Mouse (Mus musculus): Measurements from ENCODE around the gene Olfr460. TPM values are rescaled to one million over a fixed set of nuclear protein-coding genes. Genes with fewer than 3 reads are reported as not detected.

The Olfr460 gene
- not detected in 2 replicates for polyA plus RNA-seq (2012)

DNA sequence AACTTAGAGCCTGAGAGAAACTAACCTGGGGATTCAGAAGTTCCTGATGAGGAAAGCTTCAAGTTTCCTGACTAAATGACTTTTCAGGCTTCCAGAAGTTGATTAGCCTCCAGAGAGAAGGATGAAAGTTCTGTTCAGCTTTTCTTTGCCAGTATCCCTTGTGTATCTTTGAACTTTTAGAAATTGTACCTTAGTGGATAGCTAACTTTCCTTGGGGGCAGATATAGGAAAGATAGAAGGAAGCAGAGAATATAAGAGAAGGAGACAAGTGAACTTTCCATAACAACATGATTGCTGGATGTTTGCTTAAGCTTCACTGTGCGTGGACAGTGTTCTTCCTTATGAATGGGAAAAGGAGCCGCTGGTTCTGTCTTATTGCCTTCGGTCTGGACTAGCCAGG is at the start of gene Olfr460:
Gene Olfr460 (plus strand): TSS at position 301 of the 400 bp plus-strand sequence.

DNA sequence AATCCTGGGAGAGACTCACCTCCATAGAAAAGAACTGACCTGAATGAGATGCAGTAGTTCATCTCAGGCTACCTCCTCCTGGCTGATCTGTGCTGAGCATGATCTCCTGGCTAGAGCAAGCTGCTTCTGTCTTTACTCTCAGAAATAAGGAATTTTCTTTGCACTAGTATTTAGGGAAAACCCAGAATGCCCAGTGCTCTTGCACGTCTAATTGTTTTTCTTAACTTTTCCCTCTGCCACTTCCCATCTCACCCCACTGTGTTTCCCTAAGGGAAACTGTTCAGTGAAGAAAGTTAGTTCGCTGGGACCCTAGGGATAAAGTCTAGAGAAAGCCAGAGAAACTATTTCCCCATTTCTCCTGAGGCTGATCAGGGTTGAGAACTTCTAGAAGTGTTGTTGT is 14.3 kb upstream of the Olfr460 start, which contains the start of gene Olfr461:
Gene Olfr461 (minus strand): TSS at position 101 of the 400 bp plus-strand sequence.

DNA sequence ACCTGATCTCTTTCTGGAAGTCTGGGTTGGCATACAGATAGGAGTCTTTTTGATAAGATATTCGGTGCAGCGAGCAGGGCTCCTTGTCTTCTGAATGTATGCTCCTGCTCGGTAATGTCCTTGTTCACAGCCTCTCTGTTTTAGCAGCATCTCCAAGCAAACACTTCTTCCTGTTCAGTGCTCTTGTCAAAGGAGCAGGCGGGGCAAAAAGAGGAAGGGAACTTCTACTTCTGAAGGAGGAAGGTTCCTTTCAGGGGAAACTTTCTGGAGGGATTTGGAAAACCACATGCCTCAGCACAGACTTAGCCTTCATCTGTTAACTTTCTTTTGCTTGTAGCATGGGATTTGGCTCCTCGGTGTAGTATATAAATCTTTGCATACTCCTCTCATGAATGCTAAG is 16.4 kb downstream of the Olfr460 start, which contains the start of gene Clec5a:
Gene Clec5a (minus strand): TSS at position 177 of the 400 bp plus-strand sequence.

DNA sequence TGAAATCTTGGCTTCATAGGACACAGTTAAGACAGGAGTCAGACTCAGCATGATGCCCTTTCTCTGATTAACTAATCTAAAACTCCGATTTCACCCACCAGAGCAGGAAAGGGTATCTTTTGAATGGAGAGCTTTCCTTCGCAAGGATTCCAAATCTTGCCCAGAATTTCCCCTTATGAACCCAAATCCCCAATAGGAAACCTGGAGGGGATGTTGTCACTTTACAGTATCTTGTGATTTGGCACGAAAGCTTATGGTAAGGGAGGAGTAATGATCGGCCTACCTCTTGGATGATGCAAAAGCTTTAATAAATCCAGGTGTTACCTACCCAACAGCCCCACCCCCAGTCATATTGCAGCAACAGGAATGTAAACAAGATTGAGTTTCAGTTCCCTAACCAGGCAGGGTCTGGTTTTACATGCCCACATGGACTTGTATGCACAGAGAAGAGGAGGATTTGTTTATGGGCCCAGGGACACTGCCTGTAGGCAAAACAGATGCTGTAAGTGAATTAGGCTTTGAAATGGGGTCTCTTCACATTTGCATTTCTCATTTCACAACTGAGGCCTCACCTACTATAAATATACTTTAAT is 44.1 kb downstream of the Olfr460 start, which contains the start of gene Tas2r138:
Gene Tas2r138 (minus strand): TSS at position 51 of the 593 bp plus-strand sequence.

Other genes with a start within 250 kb of the Olfr460 start
- 4.8 and 6.4 TPM in 2 replicates for gene Agk, start 244.3 kb upstream of the Olfr460 start, polyA plus RNA-seq (2012)
- 4.2 and 5.3 TPM in 2 replicates for gene E330009J07Rik, start 133.4 kb upstream of the Olfr460 start, polyA plus RNA-seq (2012)
- gene Wee2, start 130.4 kb upstream of the Olfr460 start, polyA plus RNA-seq (2012), result not detected in 2 replicates
- 28.9 and 31.7 TPM in 2 replicates for gene Ssbp1, start 98.1 kb upstream of the Olfr460 start, polyA plus RNA-seq (2012)
- not detected in 2 replicates for gene Tas2r137, start 78.3 kb upstream of the Olfr460 start, polyA plus RNA-seq (2012)
- not detected in 2 replicates for gene Tas2r108, start 76.0 kb upstream of the Olfr460 start, polyA plus RNA-seq (2012)
- gene Prss37, start 50.0 kb upstream of the Olfr460 start, polyA plus RNA-seq (2012), result not detected in 2 replicates
- gene Olfr461, start 14.4 kb upstream of the Olfr460 start, polyA plus RNA-seq (2012), result not detected in 2 replicates
- gene Clec5a, start 16.3 kb downstream of the Olfr460 start, polyA plus RNA-seq (2012), result 3.7 and 6.0 TPM in 2 replicates
- gene Tas2r138, start 43.8 kb downstream of the Olfr460 start, polyA plus RNA-seq (2012), result not detected in 2 replicates
- gene Mgam, start 59.3 kb downstream of the Olfr460 start, polyA plus RNA-seq (2012), result 1.8 and 2.6 TPM in 2 replicates